Mouse (Mus musculus) embryo, embryonic 9.5 days (tissue): Measurements from ENCODE around the gene G430095P16Rik.

ENCODE experiments used
- DNase-seq: peaks from one replicate; pipeline ENCODE4 v3.0.0-alpha.2; 2017; ENCODE audit errors: extremely low spot score

The G430095P16Rik gene

DNA sequence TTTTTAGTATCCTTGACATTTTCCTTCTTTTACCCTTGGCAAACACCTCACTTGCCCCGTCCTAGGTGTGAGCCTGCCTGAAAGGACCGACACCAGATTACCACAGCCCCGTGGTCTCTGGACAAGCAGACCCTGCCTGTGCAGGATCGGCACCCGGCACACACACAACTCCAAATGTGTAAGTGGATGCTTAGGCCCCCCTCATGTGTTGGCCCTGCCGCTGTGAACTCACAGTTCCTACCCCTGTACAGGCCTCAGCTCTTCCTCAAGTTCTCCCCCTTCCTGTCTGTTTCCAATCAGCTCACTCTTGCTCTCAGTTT, 317 bp upstream of the G430095P16Rik start:
- no peak for DNase-seq

DNA sequence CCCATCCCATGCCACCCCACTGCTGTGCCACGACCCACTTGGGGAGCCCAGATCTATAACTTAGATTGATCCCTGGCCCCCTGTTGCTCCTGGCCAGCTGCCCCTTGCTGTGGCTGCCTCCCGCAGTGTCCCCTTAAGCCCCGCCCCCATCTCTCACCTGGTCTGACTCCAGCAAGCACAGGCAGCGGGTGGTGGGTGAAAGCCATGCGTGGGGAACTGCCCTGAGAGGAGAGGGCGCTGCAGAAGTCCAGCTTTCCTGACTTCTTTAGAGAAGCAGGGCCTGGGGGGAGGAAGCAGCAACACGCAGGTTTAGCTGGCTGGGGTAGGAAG, 729 bp downstream of the G430095P16Rik start:
- no peak for DNase-seq

DNA sequence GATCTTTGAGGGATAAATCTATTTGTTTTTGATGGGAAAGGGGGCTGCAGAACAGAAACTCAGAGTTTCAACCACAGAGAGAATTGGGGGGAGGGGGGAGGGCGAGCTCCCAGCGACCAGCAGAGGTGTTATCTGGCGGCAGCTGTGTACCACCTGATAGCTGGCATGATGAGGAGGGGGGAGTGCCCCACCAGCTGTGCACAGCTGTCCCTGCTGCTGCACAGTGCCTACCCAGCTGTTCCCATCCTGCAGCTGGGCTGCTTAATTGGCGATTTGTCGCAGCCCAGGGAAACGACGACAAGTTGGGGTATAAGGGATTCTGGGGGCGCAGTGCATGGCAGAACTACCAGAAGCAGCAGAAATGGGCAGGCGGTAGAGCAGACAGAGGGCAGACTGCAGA, 1.9 kb downstream of the G430095P16Rik start:
- no peak for DNase-seq

DNA sequence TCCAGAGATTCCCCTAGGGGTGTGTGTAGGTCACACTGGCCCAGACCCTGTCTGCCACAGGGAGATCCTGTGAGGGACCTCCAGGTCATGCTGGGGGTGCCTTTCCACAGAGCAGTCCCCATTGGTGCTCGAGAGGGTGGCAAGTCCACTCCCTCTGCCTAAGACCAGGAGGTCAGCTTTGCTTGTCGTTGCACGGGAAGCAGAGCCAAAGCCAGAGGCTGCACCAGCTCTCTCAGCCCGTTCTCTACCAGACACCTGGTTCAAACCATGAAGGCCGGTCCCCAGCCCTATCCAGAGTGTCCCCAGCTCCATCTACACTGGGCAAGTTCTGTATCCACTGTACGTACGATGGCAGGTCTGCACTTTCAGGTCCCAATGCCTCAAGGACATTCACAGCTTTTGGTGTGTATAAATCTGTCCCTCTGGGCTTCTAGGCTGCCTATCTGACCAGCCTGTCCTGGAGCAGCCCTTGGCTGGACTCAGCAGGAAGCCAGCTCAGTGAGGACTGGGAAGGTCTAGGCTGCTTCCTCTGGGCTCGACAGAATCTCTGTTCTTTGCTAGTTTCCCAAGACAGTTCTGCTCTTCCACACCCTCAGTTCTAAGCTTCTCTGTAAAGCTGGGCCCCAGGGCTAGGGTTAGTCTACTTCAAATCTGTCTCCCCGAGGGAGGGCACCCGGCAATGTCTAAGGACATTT, 2.6 kb downstream of the G430095P16Rik start:
- no peak for DNase-seq

DNA sequence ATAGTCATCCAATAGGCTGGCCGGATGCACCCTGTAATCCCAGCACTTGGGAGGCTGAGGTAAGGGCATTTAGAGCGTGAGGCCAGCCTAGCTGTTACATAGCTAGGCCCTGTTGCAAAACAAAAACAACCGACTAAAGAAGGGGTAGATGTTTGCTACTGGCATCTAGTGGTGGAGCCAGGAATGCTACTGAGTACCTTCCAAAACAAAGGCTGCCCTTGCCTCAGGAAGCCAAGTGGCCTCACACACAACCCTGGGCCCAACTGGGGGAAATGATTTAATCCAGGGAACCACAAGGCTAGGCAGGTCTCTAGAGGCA, 3.1 kb downstream of the G430095P16Rik start:
- DNase-seq, result no peak

DNA sequence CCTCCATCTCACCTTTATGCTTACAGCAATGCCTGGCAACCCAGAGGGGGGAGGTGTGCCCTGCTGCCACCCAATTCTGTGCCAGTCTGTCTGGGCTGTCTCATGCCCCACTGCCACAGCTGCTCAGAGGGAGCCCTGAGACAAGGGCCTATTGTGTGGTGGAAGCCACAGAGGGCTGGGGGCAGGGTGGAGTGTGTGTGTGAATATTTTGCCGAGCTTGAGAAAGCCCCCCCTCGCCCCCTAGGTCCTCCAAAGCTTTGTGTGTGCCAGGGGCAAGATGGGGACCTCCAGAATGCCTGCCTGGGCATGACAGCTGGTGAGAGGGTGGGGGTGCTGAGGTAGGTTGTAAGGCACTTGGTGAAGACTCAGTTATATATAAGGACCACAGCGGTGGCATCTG, 5.7 kb downstream of the G430095P16Rik start:
- no peak for DNase-seq

DNA sequence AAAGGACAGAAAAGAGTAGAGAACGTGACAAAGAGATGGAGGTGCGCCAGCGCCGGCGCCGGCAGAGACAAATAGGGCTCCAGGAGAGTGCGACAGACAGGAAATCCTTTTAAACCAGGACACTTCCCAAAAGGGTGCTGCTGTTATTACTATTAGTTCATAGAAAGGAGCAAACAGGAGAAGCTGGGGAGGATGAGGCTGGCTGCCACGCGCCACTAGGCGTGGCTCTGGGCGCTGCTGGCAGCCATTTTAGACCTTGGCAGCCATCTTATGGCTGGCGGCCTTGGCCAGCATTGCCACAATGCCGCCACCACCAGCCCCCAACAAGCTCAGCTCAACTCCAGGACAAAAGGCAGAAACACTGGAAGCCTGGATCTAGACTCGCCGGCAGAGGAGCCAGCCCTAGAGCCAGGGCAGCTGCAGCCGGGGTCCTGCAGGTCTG, 7.1 kb downstream of the G430095P16Rik start:
- no peak for DNase-seq

DNA sequence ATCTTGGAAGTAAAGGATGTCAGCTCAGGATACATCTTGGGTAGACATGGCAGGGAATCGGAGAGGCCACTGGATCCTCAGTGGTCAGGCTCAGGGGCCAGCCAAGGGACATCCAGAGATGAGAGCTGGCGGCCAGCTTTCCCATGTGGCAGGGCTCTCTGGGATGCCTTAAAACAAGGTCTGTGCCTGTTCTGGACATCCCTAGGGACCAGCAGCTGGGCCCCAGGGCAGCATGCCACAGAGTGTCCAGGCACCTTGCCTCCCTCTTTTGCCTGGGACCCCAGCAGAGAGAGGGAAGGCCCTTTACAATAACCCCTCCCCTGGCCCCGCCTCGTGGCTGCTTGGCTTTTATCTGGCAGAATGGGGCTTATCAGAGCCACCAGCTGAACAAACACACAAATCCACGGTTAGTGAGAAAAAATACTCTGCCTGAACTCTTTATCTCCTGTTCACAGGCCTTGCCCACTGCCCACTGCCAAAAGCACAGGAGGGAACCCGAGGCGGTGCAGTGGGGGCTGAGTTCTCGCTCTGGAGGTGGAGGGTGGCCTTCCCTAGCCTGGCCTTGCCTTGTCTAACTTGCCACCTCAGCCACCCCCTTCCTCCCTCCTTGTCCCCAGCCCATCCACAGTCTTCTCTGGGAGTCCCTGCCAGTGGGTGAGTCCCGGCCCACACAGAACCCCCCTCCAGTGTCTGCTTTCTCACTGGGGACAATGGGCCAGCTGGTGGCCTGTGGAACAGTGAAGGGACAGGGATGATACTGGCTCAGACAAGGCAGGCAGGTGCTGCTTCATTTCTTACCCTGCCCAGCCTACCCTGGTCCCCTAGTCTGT, 7.9 kb downstream of the G430095P16Rik start:
- no peak for DNase-seq

DNA sequence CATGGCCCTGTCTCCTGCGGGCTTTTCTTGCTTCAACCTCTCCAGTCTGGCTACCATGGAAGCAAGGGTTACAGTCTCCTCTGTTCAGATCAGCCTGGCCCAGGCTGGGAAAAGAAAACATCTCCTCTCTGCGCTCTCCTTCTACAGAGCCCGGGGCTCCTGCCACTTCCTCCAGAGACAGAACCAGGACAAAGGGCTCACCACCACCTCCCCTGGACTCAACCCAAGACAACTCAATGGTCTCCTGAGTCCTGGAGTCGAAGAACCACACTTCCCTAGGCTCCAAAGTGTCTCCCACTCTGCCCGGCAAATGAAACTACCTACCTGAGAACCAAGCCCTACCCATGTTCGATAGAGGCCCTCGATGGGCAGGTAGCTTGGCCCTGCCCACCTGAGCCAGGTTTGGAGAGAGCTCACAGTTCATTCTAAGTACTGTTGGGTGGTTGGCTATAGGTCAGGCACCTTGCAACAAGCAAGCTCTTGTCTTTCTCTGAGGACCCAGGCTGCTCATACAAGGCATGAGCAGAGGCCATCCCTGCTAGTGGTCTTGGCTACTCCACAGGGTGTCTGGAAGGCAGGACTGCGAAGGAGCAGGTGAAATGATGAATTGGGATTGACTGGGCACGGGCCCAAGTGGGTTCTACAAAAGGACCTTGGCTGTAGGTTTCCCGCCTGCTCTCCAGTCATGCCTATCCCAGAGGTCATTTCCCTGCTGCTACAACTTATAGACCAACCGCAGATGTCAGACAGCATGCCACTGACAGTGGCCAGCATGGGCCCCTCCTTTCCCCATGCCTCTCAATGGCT, 8.8 kb downstream of the G430095P16Rik start:
- DNase-seq, result no peak

DNA sequence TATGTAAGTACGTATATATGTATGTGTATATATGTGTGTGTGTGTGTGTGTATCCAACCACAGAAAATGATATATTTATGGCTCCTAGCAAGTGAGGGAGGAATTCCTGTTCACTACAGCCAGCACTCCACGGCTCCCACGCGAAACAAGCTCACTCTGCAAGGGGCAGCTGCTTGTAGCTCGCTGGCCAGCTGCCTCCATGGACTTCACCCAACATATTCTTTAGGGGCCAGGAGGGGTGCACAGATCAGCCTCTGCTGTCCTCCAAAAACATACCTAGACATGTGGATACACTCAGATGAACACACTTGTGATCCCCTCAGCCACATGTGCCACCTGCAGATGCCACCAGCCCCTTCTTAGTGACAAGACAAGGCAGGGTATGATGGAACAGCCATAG, 9.7 kb downstream of the G430095P16Rik start:
- DNase-seq, result no peak

DNA sequence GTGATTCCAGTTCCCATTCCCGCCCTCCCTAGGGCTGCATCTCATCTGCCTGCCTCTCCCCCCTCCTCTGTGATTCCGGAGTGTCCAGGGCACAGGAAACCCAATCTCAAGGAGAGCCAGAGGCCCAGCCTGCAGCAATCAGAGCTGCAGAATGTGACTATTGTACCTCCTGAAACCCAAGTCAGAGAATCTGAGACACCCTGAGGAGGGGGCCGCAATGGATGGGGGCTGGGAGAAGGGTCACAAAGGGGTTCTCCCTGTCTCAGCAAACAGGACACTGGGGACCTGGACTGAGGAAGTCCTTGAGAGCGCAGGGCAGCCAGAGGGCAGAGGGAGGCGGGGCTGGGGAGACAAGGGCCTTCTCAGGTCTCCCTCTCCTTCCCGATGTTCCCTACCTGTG, 10.2 kb downstream of the G430095P16Rik start:
- no peak for DNase-seq

DNA sequence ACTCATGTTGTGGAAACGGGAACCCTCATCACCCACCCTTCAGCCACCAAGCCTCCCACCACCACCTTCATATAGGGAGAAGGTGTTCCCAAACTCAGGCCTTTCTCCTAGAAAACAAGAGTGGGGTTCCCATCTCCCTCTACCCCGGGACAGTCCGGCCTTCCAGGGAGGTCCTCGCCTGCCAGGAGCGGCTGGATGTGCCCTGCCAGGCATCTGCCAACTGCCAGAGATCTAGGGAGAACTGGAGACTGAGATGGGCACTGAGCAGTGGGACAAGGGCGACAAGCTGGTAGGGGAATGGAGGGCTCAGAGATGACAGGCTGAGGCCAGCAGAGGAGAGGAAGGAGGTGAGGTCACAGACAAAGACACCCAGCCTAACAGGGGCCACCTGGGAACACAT, 11.2 kb downstream of the G430095P16Rik start:
- DNase-seq, result no peak

DNA sequence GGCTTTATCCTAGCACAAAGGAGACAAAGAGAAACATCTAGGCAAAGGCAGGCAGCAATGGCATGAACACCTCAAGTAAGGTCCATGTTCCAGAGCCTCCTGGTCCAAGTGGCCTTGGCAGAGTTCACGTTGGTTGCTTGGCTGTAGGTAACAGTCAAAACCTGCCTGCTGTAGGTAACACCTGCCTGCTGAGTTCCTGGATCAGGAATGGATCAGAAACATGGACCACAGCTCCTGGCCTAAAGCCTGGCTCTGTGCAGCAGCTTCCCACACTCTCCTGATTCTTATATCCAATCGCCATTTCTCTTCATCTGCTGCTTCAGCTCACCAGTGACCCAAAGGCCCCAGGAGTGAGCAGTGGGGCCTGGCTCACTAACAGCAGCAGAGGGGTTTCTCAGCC, 11.9 kb downstream of the G430095P16Rik start:
- DNase-seq, result no peak

DNA sequence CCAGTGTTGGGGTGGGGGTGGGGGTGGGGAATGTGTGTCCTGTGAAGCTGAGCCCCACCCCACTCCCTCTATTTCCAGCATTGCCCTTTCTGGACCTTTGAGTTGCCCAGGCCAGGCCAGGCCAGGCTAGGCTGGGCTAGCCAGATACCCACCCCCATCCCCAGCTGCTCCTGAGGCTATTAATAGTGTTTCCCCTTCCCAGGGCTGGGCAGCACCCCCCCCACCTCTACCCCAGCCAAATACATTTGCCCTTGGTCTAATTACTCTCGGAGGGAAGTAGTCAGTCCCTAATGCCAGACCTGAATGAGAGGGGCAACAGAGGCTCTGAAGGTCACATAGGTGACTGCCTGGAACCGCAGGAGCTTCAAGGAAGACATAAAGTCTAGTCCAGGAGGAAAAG, 12.8 kb downstream of the G430095P16Rik start:
- no peak for DNase-seq

DNA sequence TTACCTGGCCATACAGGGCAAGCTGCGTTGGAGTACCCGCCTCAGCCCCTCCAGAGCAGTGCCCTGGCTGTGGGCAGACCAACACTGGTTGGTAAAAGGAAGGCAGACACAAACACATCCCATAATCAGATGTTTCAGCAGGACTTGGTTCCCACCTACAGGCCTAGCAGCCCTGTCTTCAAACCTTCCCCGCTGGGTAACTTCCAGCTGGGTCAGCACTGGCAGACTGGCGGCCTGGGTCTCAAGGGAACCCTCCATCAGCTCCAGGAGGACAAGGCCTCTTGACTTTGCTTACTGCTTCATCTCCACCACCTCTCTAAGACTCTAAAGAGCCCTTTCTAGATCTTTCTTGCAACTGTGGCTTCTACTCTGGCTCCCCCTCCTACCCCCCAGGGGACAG, 13.7 kb downstream of the G430095P16Rik start:
- DNase-seq, result no peak

DNA sequence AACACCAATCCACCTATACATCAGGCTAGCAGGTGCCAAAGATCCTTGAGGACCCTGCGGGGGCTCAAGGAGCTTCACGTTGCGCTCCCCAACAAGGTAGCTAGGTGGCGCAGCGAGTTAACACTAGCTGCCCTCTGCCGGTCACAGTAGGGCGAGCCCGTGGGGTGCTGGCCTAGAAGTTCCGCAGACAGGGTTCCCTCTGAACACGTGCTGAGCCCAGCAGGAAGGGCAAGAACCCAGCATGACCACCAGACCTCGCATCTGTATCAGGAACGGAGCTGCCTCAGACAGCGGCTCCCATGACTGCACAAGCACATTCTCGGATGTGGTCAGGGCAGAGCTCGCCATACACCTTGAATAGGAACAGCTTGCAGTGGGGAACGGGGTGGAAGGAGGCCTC, 14.8 kb downstream of the G430095P16Rik start:
- peak; percentile 79 for DNase-seq

DNA sequence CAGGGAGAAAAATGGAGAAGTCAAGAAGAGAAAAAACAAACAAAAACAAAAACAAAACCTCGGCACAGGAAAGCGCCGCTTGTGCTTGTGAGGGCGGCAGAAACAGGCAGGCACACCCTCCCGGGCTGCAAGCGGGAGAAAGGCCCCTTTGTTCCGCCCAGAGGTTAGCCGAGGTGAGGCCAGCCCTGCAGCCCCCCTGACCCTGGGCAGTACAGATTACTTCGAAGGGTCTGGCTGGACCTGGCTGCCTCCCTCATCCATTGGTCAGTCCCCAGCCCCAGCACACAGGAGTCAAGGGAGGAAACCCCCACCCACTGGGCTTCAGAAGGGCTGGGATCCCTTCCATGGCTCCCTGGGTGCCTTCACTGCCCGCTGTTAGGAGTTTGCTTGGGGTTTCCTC, 15.5 kb downstream of the G430095P16Rik start:
- DNase-seq, result no peak

DNA sequence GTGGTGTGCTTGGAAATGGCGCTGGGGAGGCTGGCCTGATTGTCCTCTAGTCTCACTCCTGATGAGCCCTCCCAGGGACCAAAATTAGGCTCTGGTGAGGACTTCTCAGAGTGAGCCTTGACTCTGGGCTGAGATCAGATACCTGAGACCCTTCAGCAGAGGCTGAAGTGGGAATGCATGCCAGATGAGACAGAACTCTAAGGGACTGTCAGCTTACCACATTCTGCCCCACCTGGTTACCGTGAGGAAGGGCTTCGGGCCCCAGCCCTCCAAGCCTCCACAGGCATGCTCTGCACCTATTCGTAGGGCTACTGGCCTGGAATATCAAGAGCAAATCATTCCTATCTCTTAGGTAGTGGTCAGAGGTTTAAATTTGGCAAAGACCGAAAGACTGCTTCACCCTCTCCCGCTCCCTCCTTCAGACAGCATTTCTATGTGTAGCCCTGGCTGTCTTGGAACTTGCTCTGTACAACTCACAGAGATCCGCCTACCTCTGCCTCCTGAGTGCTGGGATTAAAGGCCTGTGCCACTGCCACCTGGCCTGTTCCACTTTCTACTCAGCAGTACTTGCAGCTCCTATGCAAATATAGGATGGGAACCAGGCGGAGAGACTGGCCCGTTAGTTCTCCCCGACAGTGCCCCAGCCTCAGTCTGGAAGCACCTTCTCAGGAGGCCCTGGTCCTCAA, 16.1 kb downstream of the G430095P16Rik start:
- no peak for DNase-seq

DNA sequence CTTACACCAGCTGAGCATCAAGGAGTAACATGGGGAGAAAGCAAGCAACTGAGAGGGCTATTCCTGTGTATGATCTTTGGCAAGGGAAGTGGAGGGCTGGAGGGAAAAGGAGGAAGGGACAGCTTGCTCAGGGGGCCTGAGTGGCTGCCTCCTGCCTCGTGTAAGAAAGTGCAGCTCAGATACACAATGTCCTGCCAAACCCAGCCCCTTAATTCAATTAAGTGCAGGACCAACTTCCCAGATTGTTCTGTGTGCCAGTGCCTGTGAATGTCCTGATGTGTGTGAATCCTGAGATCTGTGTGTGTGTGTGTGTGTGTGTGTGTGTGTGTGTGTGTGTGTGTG, 16.6 kb downstream of the G430095P16Rik start:
- DNase-seq, result no peak

DNA sequence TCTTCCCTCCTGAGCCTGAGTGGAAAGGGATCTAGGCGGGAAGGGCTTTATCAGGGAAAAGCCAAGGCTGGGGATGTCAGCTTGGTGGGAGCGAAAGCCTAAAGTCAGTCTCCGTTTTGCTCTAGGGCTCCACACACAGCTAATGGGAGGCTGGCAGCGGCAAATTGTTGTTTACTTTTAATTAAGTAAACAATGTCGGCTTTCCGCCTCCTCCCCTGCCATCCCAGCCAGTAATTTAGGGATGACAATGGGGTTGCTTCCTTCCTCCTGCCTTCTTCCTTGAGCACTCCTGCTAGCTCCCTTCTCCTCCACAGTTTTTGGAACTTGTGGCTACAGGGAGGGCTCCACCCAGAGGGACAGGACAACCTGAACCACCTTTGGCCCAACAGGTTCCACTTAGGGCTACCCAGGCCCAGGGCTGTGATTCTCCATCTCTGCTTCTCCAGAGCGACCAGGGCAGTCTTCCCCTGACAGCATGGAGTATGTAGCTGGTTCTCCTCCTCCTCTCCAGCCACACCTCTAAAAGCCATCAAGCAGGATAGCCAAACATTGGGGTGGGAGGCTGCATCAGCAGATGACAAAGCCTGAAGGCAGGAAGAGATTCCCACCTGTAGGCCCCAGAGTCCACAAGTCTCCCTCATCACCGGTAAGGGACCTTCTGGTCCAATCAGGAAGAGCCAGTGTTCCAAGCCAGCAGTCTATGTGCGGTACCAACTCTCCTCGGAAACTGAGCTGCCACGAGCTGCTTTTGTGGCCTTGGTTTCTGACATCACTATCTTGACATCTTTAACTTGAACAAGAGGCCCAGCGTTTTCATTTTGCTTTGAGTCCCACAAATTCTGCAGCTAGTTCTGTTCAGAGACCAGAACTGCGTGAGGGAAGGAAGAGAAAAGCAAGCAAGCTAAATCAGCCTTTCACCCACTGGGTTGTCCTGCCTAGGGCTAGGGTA, 18.4 kb downstream of the G430095P16Rik start:
- DNase-seq, result no peak
